Mouse (Mus musculus): ENCODE results near the gene Aes.

Gene Aes

GRCm38 (mm10) chr10:81570238-81570800 lies 11.0 kb downstream of the Aes start:
- no peak for DNase-seq

- DNase-seq, result peak; percentile 96
Observed at GRCm38 (mm10) chr10:81570831-81571500, 11.7 kb downstream of the Aes start.

- DNase-seq, result peak; percentile 98
Observed at GRCm38 (mm10) chr10:81571501-81571876, 12.2 kb downstream of the Aes start.

GRCm38 (mm10) chr10:81572133-81572671 lies 12.9 kb downstream of the Aes start:
- peak; percentile 55 for DNase-seq

- DNase-seq, result no peak
Observed at GRCm38 (mm10) chr10:81572975-81573374, 13.7 kb downstream of the Aes start.

GRCm38 (mm10) chr10:81574081-81575056 lies 15.1 kb downstream of the Aes start, which contains the start of gene Tle2:
Gene Tle2 (plus strand): TSS chr10:81574561.
- DNase-seq, result no peak

- DNase-seq, result peak; percentile 65
Observed at GRCm38 (mm10) chr10:81575208-81575631, 15.9 kb downstream of the Aes start.

- DNase-seq, result peak; percentile 53
Observed at GRCm38 (mm10) chr10:81575695-81576094, 16.4 kb downstream of the Aes start.

- no peak for DNase-seq
Observed at GRCm38 (mm10) chr10:81579967-81580366, 20.7 kb downstream of the Aes start.

- DNase-seq, result no peak
Observed at GRCm38 (mm10) chr10:81580441-81581070, 21.3 kb downstream of the Aes start.

- no peak for DNase-seq
Observed at GRCm38 (mm10) chr10:81583347-81583746, 24.1 kb downstream of the Aes start.

- DNase-seq, result no peak
Observed at GRCm38 (mm10) chr10:81588739-81589138, 29.5 kb downstream of the Aes start.

GRCm38 (mm10) chr10:81591846-81592245 lies 32.6 kb downstream of the Aes start:
- no peak for DNase-seq

GRCm38 (mm10) chr10:81592631-81593030 lies 33.3 kb downstream of the Aes start:
- DNase-seq, result no peak

GRCm38 (mm10) chr10:81593223-81593622 lies 33.9 kb downstream of the Aes start:
- no peak for DNase-seq

- no peak for DNase-seq
Observed at GRCm38 (mm10) chr10:81593935-81594334, 34.6 kb downstream of the Aes start.

GRCm38 (mm10) chr10:81595599-81595998 lies 36.3 kb downstream of the Aes start:
- no peak for DNase-seq

- no peak for DNase-seq
Observed at GRCm38 (mm10) chr10:81596611-81597010, 37.3 kb downstream of the Aes start.

- DNase-seq, result no peak
Observed at GRCm38 (mm10) chr10:81597137-81597950, 38.1 kb downstream of the Aes start.

GRCm38 (mm10) chr10:81598342-81598741 lies 39.1 kb downstream of the Aes start:
- DNase-seq, result no peak

- no peak for DNase-seq
Observed at GRCm38 (mm10) chr10:81598871-81599270, 39.6 kb downstream of the Aes start.

- DNase-seq, result no peak
Observed at GRCm38 (mm10) chr10:81599630-81600029, 40.3 kb downstream of the Aes start.
